Mouse (Mus musculus): ENCODE results near the gene Med24. TPM values are rescaled to one million over a fixed set of nuclear protein-coding genes. Genes with fewer than 3 reads are reported as not detected.

Med24 gene
- polyA plus RNA-seq, 1 experiment = 55.1 TPM

DNA sequence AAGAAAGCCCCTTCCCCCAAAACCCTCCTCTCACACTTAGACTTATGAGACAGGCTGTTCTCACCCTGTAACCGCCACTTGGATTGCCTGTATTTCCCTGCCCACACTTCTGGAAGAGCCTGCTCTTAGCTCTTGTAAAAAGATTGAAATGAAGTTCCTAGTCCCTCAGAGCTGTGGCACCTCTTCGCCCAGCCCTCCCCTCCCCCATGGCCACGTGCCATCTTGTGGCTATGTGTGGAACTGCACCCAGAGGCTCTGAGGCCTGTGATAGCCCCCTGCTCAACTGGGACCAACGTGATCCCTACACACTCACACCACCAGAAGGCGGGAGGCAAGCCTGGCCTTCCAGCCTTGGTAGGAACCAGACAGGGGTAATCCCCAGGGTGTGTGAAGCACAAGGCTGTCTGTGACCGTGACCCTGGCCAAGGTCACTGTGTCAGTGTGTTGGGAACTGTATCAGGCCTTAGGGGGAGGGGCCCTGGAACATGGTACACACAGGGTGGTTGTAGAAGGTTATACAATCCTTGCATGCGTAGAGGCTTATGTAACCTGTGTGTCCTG lies 25.5 kb upstream of the Med24 start:
- 20% methylated on average over 7 of the region's 7 CpGs for WGBS
- TF ChIP-seq CTCF (IDR thresholded peaks at IDR 0.05; ENCODE audit: insufficient read depth, low read length) (peak; percentile 94), POLR2A (IDR thresholded peaks at IDR 0.05; ENCODE audit: borderline replicate concordance, extremely low read depth, low read depth, low read length) (peak; percentile 12; the same call in 1 of the 2 replicates)
- Histone ChIP-seq H3K4me3 (replicated peaks; ENCODE audit: extremely low read depth, low read depth, low read length) (no peak overlapping the region), H3K4me1 (ENCODE audit: control insufficient read depth, insufficient read depth, low read length) (peaks cover 39% of the 10 kb centered on the region)
- DNase-seq = peak; percentile 77

DNA sequence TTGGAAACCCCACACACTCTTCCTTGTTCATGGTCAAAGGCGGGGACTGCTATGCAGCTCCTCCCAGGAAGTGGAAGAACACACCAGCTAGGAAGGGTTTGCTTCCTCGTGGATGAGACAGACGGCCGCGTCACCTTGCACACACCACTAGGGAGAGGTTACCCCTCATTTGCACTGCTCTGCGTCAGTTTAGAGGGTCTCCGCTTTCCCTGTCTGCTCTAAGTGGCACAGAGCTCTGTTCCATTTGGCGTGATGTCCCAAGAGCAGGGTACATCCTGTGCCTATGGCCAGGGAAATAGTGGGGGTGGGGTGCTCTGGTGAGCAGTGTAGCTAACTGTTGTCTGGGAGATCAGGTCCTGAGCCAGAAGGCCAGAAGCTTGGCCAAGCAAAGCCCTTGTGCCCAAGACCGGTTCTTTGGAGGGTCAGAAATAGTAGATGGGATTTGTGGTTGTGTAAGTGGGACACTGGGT lies 25.0 kb upstream of the Med24 start:
- WGBS = 27% methylated on average over 9 of the region's 9 CpGs
- peaks cover 43% of the 10 kb centered on the region for H3K4me1 ChIP-seq (ENCODE audit: control insufficient read depth, insufficient read depth, low read length)
- no peak overlapping the region for H3K4me3 ChIP-seq (replicated peaks; ENCODE audit: extremely low read depth, low read depth, low read length)
- DNase-seq = no peak
- no peak for TF ChIP-seq CTCF (IDR thresholded peaks at IDR 0.05; ENCODE audit: insufficient read depth, low read length)
- TF ChIP-seq POLR2A (IDR thresholded peaks at IDR 0.05; ENCODE audit: borderline replicate concordance, extremely low read depth, low read depth, low read length) = peak; percentile 32; the same call in 1 of the 2 replicates

DNA sequence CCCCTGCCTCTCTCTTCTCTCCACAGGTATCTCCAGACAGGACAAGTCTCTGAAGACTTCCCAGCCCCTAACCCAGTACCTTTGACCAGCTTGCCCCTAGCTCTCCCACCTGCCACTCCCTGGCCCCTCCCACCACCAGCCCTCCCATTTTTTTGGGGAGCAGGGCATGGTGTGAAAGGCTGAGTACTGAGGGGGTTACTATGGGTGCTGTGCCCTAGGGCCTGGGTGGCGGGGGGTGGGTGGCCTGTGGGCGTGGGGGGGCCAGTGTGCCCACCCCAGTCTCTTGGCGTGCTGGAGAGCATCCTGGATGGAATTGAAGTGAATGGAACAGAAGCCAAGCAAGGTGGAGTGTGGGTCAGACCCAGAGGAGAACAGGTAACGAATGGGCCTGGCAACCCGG lies 24.0 kb upstream of the Med24 start:
- Histone ChIP-seq H3K4me3 (replicated peaks; ENCODE audit: extremely low read depth, low read depth, low read length) (no peak overlapping the region), H3K4me1 (ENCODE audit: control insufficient read depth, insufficient read depth, low read length) (peaks cover 45% of the 10 kb centered on the region)
- TF ChIP-seq POLR2A (IDR thresholded peaks at IDR 0.05; ENCODE audit: borderline replicate concordance, extremely low read depth, low read depth, low read length) (no peak), CTCF (IDR thresholded peaks at IDR 0.05; ENCODE audit: insufficient read depth, low read length) (no peak)
- no peak for DNase-seq
- 89% methylated on average over 5 of the region's 5 CpGs for WGBS

DNA sequence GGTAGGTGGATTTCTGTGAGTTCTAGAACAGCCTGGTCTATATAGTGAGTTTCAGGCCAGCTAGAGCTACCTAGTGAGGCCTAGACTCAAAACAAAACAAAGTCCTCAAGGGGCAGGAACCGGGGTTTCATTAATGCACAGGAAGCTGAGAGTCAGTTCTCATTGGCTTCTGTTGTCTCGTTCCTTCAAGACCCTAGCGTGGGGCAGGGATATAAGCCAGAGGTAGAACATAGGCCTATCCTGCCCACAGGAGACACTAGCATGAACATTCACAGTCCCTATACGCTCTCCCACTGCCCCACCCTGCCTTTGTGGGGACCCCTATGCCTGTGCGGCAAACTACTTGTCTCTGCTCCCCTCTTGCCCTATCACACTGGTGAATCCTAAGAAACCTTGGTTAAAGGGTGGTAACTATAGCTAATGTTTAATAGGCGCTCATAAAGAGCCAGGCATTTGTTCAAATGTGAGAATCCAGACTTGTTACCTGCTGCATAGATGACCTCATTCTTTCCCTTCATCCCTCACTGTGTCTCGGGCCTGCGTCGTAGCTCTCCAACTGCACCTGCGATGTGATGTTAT lies 23.4 kb upstream of the Med24 start:
- 65% methylated on average over 10 of the region's 10 CpGs for WGBS
- no peak for DNase-seq
- TF ChIP-seq POLR2A (IDR thresholded peaks at IDR 0.05; ENCODE audit: borderline replicate concordance, extremely low read depth, low read depth, low read length) = no peak
- TF ChIP-seq CTCF (IDR thresholded peaks at IDR 0.05; ENCODE audit: insufficient read depth, low read length) = no peak
- H3K4me3 ChIP-seq (replicated peaks; ENCODE audit: extremely low read depth, low read depth, low read length) = no peak overlapping the region
- peaks cover 51% of the 10 kb centered on the region for H3K4me1 ChIP-seq (ENCODE audit: control insufficient read depth, insufficient read depth, low read length)

DNA sequence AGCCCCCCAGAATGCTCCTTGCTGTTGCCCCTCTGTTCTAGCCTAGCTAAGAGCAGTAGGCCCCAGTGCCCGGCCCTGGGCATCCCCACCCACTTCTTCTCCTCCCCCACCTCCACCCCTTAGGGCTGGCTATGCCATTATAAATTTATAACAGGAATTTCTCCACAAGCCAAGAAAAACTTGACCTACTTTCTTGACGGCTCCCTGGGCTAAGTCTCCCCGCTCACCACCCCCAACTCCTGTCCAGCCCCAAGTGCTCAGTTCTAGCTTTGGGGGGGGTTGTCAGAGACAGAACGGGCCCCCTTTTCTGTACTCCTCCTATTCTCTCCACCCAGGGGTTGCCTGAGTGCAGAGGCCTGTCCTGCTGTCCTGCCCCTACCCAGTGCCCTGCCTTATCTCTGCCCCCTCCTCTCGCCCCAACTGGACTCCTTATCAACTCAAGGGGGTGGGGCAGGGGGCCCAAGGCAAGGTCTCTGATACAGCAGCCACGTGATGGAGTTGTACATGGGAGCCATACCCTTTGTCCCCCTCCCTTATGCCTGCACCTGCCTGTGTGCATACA lies 22.1 kb upstream of the Med24 start:
- H3K4me1 ChIP-seq (ENCODE audit: control insufficient read depth, insufficient read depth, low read length) = peaks cover 62% of the 10 kb centered on the region
- WGBS = 18% methylated on average over 6 of the region's 6 CpGs
- no peak overlapping the region for H3K4me3 ChIP-seq (replicated peaks; ENCODE audit: extremely low read depth, low read depth, low read length)
- peak; percentile 43 for DNase-seq
- TF ChIP-seq CTCF (IDR thresholded peaks at IDR 0.05; ENCODE audit: insufficient read depth, low read length) (no peak), POLR2A (IDR thresholded peaks at IDR 0.05; ENCODE audit: borderline replicate concordance, extremely low read depth, low read depth, low read length) (no peak)

DNA sequence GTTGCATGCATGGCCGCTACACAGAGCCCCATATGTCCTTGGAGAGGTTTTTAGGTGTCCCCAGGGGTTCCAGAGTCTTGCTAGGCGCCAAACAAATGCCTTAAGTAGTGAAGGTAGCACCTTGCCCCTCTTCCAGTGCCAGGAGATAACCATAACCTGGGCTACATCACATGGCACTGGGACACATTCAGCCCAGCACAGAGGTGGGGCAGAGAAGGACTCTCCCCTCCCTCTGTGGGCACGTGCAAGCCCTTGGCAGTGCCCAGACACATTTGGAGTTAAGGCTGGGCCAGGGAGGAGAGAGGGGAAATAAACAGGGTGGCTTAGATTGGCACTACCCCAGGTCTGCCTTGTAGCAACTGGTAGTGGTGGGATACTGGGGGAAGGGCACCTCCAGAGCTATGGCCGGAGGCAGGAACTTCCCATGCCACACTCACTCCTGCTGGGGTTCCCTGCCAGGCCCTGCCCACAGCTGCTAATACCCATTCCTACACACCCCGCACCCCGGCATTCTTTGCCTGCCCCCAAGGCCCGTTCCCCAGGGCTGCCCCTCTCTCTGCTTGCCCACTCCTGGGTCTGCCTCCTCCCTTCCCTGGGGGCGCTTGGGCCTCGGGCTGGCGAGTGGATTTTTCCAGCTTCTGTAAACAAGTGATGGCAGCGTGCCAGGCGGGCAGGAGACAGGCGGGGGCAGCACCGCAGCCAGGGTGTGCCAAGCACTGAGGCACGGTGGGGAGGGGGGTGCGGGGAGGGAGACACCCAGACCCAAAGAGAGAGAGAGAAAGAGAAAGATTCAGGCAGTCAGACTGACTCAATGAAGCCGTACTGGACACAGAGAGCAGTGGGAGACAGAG lies 21.3 kb upstream of the Med24 start:
- TF ChIP-seq POLR2A (IDR thresholded peaks at IDR 0.05; ENCODE audit: borderline replicate concordance, extremely low read depth, low read depth, low read length) (no peak), CTCF (IDR thresholded peaks at IDR 0.05; ENCODE audit: insufficient read depth, low read length) (no peak)

DNA sequence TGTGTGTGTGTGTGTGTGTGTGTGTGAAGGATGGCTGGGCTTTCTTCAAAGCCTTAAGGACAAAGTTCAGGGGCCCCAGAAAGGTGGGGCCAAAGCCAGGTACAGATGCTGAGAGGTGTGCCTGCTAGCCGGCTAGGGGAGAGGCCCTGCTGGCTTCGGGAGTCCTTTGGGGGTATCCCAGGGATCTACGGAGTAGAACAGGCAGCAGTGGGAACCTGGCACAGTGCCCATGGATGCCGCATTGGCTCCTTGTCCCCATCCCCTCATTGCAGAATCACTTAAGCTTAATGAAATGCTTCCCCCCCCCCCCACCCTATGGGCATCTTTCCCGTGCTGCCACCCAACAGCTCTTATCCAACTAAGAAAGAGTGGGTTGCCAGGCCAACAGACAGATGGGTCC lies 20.5 kb upstream of the Med24 start:
- DNase-seq = no peak
- peaks cover 63% of the 10 kb centered on the region for H3K4me1 ChIP-seq (ENCODE audit: control insufficient read depth, insufficient read depth, low read length)

More for the DNA sequence above, 21.3 kb upstream of the Med24 start:
- peak; percentile 74 for DNase-seq
- Histone ChIP-seq H3K4me3 (replicated peaks; ENCODE audit: extremely low read depth, low read depth, low read length) (no peak overlapping the region), H3K4me1 (ENCODE audit: control insufficient read depth, insufficient read depth, low read length) (peaks cover 64% of the 10 kb centered on the region)
- 12% methylated on average over 16 of the region's 17 CpGs for WGBS

DNA sequence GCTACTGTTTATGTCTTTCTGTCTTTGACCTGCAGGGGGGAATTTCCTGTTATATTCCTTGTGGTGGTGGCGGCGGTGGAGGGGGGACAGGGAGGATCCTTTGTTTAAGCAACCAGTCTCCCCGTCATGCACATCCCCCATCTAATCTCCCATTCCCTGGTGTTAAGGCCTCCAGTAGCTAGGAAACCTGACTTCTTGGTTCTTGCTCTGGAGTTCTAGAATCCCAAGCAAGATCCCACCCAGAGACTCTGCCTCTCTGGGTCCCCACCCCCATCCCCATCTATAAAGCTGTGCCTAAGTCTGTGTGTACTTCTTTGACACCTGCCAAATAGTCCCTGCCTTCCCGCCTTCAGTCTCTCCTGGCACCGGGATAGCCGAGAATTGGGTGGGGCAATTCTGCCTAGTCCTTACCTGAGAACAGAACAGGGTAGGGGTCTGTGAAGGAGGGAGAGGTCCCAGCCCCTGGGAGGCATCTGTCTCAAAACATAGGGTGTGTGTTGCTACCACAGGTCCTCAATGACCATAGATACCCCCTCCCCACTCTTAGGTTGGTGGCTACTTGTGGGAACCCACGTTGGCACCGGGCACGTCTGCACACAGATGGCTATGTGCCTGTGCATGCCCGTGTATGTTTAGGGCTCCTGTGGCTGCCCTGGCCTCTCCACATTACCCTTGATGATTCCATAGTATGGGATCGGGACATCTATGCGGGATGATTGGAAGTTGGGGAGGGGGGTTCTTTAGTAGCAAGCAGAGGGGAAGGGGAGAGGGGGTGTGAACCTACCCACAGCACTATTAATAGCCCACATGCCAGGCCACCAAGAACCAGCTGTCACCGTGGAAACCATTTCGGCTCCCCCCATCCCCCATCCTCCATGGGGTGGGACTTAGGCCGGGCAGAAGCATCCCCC lies 19.5 kb upstream of the Med24 start:
- H3K4me1 ChIP-seq (ENCODE audit: control insufficient read depth, insufficient read depth, low read length) = peaks cover 62% of the 10 kb centered on the region
- TF ChIP-seq POLR2A (IDR thresholded peaks at IDR 0.05; ENCODE audit: borderline replicate concordance, extremely low read depth, low read depth, low read length) (no peak), CTCF (IDR thresholded peaks at IDR 0.05; ENCODE audit: insufficient read depth, low read length) (no peak)
- WGBS = 28% methylated on average over 15 of the region's 15 CpGs
- DNase-seq = peak; percentile 43
- H3K4me3 ChIP-seq (replicated peaks; ENCODE audit: extremely low read depth, low read depth, low read length) = no peak overlapping the region

More for the DNA sequence above, 20.5 kb upstream of the Med24 start:
- H3K4me3 ChIP-seq (replicated peaks; ENCODE audit: extremely low read depth, low read depth, low read length) = no peak overlapping the region
- TF ChIP-seq POLR2A (IDR thresholded peaks at IDR 0.05; ENCODE audit: borderline replicate concordance, extremely low read depth, low read depth, low read length) (no peak), CTCF (IDR thresholded peaks at IDR 0.05; ENCODE audit: insufficient read depth, low read length) (no peak)
- WGBS = 33% methylated on average over 5 of the region's 5 CpGs
